ENCODE assay signal across 7 mouse cellular contexts in genomic region chr19:26630712-26631235, GRCm38 (mm10). TPM values are rescaled to one million over a fixed set of nuclear protein-coding genes. Genes with fewer than 3 reads are reported as not detected.
DNase-seq lines count a peak whose midpoint lies in the region; ATAC-seq lines count a peak whose summit lies in the region.

No protein-coding gene starts in this region.

- peak; percentile 48 to 49 for DNase-seq in left cerebral cortex, postnatal 14 days (ENCODE audit: low spot score in 2 of 2)
- DNase-seq in left cerebral cortex, adult 11 months (ENCODE audit: low spot score): no peak
- DNase-seq in embryonic facial prominence, embryonic 14.5 days (ENCODE audit: low spot score): peak; percentile 61
- DNase-seq in hindbrain, embryonic 14.5 days (ENCODE audit: low spot score): peak; percentile 36
- peak; percentile 43 for DNase-seq in left cerebral cortex, postnatal 4 days

- no peak overlapping the region for H3K4me3 ChIP-seq in embryonic facial prominence, embryonic 14.5 days (ENCODE audit: low read depth, low read length)
- no peak overlapping the region for H3K4me3 ChIP-seq in hindbrain, embryonic 14.5 days (replicated peaks; ENCODE audit: low read length)
- no peak overlapping the region for H3K4me3 ChIP-seq in stomach, embryonic 15.5 days (replicated peaks)

- H3K9me3 ChIP-seq in embryonic facial prominence, embryonic 14.5 days (ENCODE audit: control insufficient read depth, low read length): no peaks in the 10 kb centered on the region
- no peaks in the 10 kb centered on the region for H3K9me3 ChIP-seq in hindbrain, embryonic 14.5 days (ENCODE audit: control insufficient read depth, low read length)
- H3K9me3 ChIP-seq in stomach, embryonic 15.5 days: no peaks in the 10 kb centered on the region

- intact Hi-C loops in left cerebral cortex, postnatal 14 days (cut with DNase I): no loop called here
- intact Hi-C loops in left cerebral cortex, postnatal 4 days (cut with DNase I): no loop called here

- no peaks in the 10 kb centered on the region for H3K27me3 ChIP-seq in embryonic facial prominence, embryonic 14.5 days (replicated peaks; ENCODE audit: control insufficient read depth, insufficient read depth, low read length)
- H3K27me3 ChIP-seq in hindbrain, embryonic 14.5 days (ENCODE audit: control insufficient read depth, insufficient read depth, low read length): no peaks in the 10 kb centered on the region
- H3K27me3 ChIP-seq in stomach, embryonic 15.5 days (replicated peaks): no peaks in the 10 kb centered on the region

- H3K36me3 ChIP-seq in embryonic facial prominence, embryonic 14.5 days (ENCODE audit: control insufficient read depth, insufficient read depth, low read length): peaks cover 70% of the 10 kb centered on the region
- peaks cover 19% of the 10 kb centered on the region; the same call in 1 of the 2 replicates for H3K36me3 ChIP-seq in hindbrain, embryonic 14.5 days (replicated peaks; ENCODE audit: control insufficient read depth, insufficient read depth)
- 0 out of 2 replicates have a peak, but pooled peaks cover 6% of the 10 kb centered on the region for H3K36me3 ChIP-seq in stomach, embryonic 15.5 days

- no peak for ATAC-seq in embryonic facial prominence, embryonic 14.5 days (ENCODE audit: low read depth)
- ATAC-seq in hindbrain, embryonic 14.5 days (ENCODE audit: low FRiP score): peak; percentile 31; the same call in 1 of the 2 replicates
- peak; percentile 35; the same call in 1 of the 2 replicates for ATAC-seq in stomach, embryonic 15.5 days (ENCODE audit: insufficient read depth, low FRiP score, low read depth)
- no peak for ATAC-seq in monocyte, adult 5-6 weeks (replicated peaks; ENCODE audit: insufficient number of reproducible peaks, low FRiP score, low TSS enrichment, poor library complexity, severe bottlenecking)

- H3K4me2 ChIP-seq in embryonic facial prominence, embryonic 14.5 days (ENCODE audit: low read depth, low read length): no peak overlapping the region
- H3K4me2 ChIP-seq in hindbrain, embryonic 14.5 days (replicated peaks): no peak overlapping the region
- no peak overlapping the region for H3K4me2 ChIP-seq in stomach, embryonic 15.5 days

- H3K9ac ChIP-seq in embryonic facial prominence, embryonic 14.5 days (ENCODE audit: low read depth, low read length): no peak overlapping the region
- no peak overlapping the region for H3K9ac ChIP-seq in hindbrain, embryonic 14.5 days
- no peak overlapping the region for H3K9ac ChIP-seq in stomach, embryonic 15.5 days

- WGBS in embryonic facial prominence, embryonic 14.5 days: 43% methylated on average over 8 of the region's 8 CpGs
- 46% methylated on average over 8 of the region's 8 CpGs for WGBS in hindbrain, embryonic 14.5 days
- 38% methylated on average over 8 of the region's 8 CpGs for WGBS in stomach, embryonic 15.5 days

- H3K4me1 ChIP-seq in embryonic facial prominence, embryonic 14.5 days (ENCODE audit: control insufficient read depth, insufficient read depth, low read length): no peaks in the 10 kb centered on the region
- H3K4me1 ChIP-seq in hindbrain, embryonic 14.5 days (replicated peaks; ENCODE audit: control insufficient read depth, insufficient read depth, low read length): no peaks in the 10 kb centered on the region
- 0 out of 2 replicates have a peak, but pooled peaks cover 2% of the 10 kb centered on the region for H3K4me1 ChIP-seq in stomach, embryonic 15.5 days

- H3K27ac ChIP-seq in embryonic facial prominence, embryonic 14.5 days (replicated peaks; ENCODE audit: low read depth, low read length): no peak overlapping the region
- 0 out of 2 replicates have a peak overlapping the region, but pooled peaks have one; percentile 10 for H3K27ac ChIP-seq in hindbrain, embryonic 14.5 days
- H3K27ac ChIP-seq in stomach, embryonic 15.5 days: no peak overlapping the region

RNA-seq across cellular contexts. Expression of gene Smarca2, which starts 25.9 kb away (rescaled TPM):
- total RNA-seq in left cerebral cortex, postnatal 14 days (2021): 100 to 1,000 TPM; 211 to 240 TPM
- 63.5 and 66.6 TPM in 2 replicates for polyA plus RNA-seq in embryonic facial prominence, embryonic 14.5 days (2014; fragmentation: Nextera tagmentation; extraction: Ambion mirVana)
- polyA plus RNA-seq in hindbrain, embryonic 14.5 days (2014; fragmentation: Nextera tagmentation; extraction: Ambion mirVana): 89.5 and 90.7 TPM in 2 replicates
- 100 to 1,000 TPM; 222 to 231 TPM for total RNA-seq in left cerebral cortex, postnatal 4 days (2021)
- polyA plus RNA-seq in stomach, embryonic 15.5 days (2015; fragmentation: Nextera tagmentation; extraction: Ambion mirVana): 46.3 and 52.0 TPM in 2 replicates
- 82.8 to 133 TPM (median 107 TPM) in 3 replicates for total RNA-seq in monocyte, adult 5-6 weeks (2017)

Comparison
In these comparisons a context has a peak if more than half of its experiments do, and no peak if none do; other contexts are left out.
1. ATAC-seq: peak in hindbrain, embryonic 14.5 days (single experiment) and stomach, embryonic 15.5 days (single experiment); none in embryonic facial prominence, embryonic 14.5 days (single experiment) and monocyte, adult 5-6 weeks (single experiment).